Mouse (Mus musculus): ENCODE measurements around the gene Zfp638. TPM values are rescaled to one million over a fixed set of nuclear protein-coding genes. Genes with fewer than 3 reads are reported as not detected.

Gene Zfp638
- polyA plus RNA-seq, 1 experiment = 65.0 TPM

DNA sequence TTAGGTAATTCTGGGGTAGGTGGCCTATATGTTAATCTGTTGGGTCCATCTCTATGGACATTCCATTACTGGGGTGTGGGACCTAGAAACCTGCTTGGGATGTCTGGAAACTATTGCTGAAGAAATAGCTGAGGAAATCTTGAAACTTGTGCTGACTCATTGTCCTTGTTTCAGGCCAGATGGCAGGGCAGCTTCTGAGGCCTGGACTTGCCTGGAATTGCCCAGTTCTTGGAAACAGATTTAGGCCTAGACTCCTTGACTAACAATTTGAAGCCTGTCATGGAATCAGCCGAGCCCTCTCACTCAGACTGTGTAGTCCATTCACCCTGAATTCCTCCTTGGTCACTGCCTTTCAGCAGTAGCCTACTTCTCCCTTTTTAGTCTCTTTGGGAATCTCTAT is 21.9 kb downstream of the Zfp638 start:
- DNase-seq (ENCODE audit: extremely low spot score in 1 of 2, low spot score in 1 of 2) = no peak

DNA sequence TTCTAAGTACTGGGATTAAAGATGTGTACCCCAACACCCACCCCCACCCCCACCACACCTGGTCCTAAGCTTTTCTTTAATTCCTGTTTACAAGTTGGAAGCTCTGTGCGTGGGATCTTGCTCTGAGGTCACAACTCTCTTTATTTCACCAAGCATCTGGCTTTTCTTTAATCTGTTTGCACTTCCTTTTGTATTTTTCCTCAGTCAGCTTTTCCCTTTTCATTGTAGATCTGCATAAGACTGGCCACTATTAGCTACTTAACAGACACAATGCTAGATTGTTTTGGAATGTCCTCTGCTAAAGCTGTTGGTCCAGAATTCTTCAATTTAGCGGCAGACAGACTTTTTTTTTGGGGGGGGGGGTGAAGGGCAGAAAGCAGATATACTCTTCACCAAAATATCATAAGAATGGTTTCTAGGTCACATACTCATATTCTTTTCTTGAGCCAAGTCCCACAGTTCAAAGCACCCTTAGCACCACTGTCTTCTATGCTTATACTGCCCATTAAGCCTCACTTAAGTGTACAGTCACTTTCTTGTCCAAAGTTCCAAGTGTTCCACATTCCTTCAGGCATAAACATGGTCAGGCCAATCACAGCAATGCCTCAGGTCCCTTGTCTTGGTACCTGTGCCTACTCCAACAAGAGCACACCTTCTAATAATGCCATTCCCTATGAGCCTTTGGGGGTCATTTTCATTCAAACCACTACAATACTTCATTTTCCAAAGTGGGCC is 23.5 kb downstream of the Zfp638 start:
- no peak for DNase-seq (ENCODE audit: extremely low spot score in 1 of 2, low spot score in 1 of 2)

GRCm38 (mm10) chr6:83891251-83891650 is 24.3 kb downstream of the Zfp638 start:
- no peak for DNase-seq (ENCODE audit: extremely low spot score in 1 of 2, low spot score in 1 of 2)

DNA sequence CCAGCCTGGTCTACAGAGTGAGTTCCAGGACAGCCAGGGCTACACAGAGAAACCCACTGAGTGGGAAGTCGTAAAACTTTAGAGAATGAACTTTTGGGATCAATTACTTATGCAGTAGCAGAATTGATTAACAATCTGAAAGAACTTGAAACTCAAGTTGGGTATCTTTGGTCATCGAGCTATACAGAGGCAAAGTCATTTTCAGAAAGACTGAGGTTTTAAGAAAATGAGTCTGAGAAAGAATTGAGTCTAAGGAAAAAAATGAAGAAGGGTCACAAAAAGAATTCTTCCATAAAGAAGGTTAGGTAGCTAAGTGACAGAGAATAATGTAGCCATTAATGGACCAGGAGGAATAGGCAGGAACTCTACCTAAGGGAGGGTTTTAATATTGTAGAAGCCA is 24.8 kb downstream of the Zfp638 start:
- DNase-seq (ENCODE audit: extremely low spot score in 1 of 2, low spot score in 1 of 2) = no peak

DNA sequence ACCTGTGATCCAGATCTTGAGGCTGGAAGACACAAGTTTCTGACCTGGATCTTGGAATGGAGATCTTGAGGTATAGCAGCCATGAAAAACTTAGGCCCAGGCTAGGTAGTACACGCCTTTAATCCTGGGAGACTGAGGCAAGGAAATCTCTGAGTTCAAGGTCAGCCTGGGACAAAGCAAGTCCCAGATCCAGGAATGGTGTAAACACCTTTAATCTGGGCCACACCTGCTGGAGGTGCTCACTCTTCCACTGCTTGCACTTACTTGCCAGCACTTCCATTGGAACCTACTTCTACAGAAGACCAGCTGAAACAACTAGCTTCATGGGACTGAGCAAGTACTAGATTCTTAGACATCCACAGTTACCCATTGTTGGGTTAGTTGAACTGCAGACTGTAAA is 26.2 kb downstream of the Zfp638 start:
- no peak for DNase-seq (ENCODE audit: extremely low spot score in 1 of 2, low spot score in 1 of 2)

- DNase-seq (ENCODE audit: extremely low spot score in 1 of 2, low spot score in 1 of 2) = no peak
These were observed 26.7 kb downstream of the Zfp638 start for GRCm38 (mm10) chr6:83893584-83893983.

DNA sequence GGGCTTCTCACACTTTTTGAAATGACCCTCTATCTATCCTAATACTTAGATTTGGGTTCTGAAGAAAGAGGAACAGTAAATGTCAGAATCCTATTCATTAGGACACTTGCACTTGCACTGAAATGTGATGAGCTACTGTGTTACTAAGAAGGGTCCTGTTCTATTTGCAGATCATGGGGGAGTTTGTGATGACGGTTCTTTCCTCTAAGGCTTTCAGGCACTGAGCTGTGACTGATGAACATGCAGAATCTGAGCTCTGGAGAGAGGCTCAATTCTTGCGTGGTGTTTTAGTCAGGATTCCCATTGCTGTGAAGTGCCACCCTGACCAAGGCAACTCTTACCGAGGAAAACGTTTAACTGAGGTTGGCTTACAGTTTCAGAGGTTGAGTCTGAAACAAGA is 32.2 kb downstream of the Zfp638 start:
- peak in 1 of 2 experiments; percentile 30 for DNase-seq (ENCODE audit: extremely low spot score in 1 of 2, low spot score in 1 of 2)

DNA sequence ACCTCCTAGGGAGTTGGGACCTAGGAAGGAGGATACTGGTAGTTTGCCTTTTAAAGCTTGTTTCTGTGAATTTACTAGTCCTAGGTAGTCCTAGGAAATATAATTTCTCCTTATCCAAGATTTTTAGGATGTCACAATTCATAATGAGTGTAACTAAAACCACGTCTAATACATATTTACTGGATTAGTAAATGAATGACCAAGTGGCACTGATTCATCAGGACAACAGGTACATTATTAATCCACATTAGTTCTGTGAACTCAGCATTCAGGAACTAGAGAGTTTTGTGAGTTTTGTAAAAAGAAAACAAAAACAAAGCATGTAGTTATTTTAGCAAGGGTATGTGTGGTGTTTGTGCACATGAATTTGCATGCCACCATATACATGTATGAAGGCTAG is 38.4 kb downstream of the Zfp638 start:
- no peak for DNase-seq (ENCODE audit: extremely low spot score in 1 of 2, low spot score in 1 of 2)

DNA sequence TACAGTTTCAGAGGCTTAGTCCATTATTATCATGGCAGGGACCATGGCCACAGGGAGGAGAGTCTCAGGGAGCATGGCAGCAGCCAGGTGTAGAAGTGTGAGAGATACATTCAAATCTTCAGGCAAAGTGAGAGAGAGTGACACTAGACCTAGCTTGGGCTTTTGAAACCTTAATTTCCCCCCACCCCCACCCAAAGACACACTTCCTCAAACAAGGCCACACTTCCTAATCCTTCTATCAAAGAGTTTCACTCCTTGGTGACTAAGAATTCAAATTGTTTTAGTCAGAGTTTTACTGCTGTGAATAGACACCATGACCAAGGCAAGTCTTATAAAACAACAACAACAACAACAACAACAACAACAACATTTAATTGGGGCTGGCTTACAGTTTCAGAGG is 39.8 kb downstream of the Zfp638 start:
- no peak for DNase-seq (ENCODE audit: extremely low spot score in 1 of 2, low spot score in 1 of 2)

DNA sequence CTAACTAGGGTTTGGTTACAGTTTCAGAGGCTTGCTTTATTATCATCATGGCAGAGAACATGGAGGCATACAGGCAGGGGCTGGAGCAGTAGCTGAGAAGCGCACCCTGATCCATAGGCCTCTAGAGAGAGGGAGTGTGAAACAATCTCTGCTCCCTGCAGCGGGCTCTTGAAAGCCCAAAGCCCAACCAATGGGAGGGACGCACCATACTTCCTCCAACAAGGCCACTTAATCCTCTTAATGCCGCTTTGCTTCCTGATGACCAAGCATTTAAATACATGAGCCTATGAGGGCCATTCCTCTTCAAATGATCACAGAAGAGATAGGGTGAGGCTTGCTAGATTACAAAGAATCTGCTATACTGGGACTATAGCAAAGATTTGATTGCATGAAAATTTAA is 41.5 kb downstream of the Zfp638 start:
- no peak for DNase-seq (ENCODE audit: extremely low spot score in 1 of 2, low spot score in 1 of 2)

DNA sequence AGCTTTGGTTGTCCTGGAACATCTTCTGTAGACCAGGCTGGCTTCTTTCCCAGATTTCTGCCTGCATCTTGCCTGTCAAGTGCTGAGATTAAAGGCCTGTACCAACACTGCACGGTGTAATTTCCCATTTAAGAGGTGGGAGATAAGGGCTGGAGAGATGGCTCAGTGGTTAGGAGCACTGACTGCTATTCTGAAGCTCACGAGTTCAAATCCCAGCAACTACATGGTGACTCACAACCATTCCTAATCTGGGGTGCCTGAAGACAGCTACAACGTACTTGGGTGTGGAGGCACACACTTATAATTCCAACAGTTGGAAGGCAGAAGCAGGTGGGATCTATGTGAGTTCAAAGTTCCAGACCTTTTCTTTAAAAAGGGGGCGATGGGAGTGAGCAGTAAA is 46.8 kb downstream of the Zfp638 start:
- no peak for DNase-seq (ENCODE audit: extremely low spot score in 1 of 2, low spot score in 1 of 2)

GRCm38 (mm10) chr6:83914183-83914719 is 47.3 kb downstream of the Zfp638 start:
- peak; percentile 96 to 100 for DNase-seq (ENCODE audit: extremely low spot score in 1 of 2, low spot score in 1 of 2)

DNA sequence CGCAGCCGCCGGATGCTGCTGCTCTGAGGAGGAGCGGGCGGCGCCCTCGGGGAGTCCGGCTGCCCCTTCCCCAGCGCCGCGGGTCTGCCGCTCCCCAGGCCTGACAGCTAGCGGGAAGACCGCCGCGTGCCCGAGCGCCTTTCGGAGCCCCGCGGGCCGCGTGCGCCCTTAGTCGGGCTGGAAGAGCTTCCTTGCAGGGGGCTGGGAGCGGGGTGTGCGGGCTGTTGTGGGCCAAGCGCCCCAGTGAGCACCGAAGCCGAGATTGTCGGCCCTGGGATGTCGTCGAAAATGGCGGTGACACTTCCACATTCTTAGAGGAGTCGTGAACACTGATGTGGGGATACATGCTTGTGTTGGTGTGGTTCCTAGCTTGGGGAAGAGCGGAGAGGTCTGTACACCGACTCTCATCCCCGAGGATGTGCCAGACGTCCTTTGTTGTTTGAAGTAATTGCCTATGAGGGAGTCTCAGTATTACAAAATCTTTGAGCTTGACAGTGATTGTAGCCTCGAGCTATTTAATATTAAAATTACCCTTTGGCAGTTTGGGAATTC is 47.9 kb downstream of the Zfp638 start:
- peak in 1 of 2 experiments; percentile 38 for DNase-seq (ENCODE audit: extremely low spot score in 1 of 2, low spot score in 1 of 2)

GRCm38 (mm10) chr6:83927418-83927817 is 60.5 kb downstream of the Zfp638 start:
- DNase-seq (ENCODE audit: extremely low spot score in 1 of 2, low spot score in 1 of 2) = no peak

DNA sequence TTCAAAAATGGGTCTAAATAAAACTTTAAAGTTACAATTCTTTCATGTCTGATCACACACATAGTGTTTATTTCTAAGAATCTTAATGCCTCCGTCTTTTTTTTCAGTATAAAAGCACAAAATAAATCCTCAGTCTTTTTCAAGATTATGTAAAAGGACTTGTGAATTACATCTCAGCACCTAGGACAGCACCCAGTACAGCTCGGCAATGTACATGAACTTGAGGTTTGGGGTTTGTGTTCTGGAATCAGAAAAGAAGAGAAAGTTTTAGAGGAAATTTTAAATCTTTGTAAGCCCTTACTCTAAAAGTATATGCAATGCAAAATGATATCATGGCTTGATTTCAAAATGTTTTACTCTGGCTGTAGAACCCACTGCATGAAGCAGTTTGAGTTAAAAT is 61.3 kb downstream of the Zfp638 start:
- DNase-seq (ENCODE audit: extremely low spot score in 1 of 2, low spot score in 1 of 2) = no peak

DNA sequence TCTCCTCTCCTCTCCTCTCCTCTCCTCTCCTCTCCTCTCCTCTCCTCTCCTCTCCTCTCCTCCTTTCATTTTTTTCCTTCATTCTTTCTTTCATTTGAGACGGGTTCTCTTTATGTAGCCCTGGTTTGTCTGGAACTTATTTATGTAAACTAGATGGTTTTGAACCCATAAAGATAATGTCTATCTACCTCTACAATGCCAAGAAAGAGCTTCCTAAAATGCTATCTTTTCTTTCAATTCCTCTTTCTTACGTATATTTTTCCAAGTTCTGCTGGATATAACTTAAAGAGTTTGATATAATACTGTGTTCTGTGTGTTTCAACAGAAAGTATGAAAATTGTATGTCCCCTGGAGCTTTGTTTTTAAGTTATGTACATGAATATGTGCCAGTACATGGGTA is 72.6 kb downstream of the Zfp638 start:
- no peak for DNase-seq (ENCODE audit: extremely low spot score in 1 of 2, low spot score in 1 of 2)

DNA sequence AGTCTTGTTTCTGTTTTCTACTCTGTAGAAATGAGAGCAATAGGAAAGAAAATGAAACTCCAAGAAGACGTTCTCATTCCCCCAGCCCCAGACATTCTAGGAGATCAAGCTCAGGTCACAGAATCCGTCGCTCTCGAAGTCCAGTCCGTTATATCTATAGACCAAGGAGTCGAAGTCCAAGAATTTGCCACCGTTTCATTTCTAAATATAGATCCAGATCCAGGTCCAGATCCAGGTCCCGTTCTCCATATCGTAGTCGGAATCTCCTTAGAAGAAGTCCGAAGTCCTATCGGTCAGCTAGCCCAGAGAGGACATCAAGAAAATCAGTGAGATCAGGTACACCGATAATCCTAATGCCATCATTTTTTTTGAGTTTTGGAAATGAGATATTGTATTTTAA is 75.9 kb downstream of the Zfp638 start:
- DNase-seq (ENCODE audit: extremely low spot score in 1 of 2, low spot score in 1 of 2) = no peak

- DNase-seq (ENCODE audit: extremely low spot score in 1 of 2, low spot score in 1 of 2) = no peak
These were observed 86.7 kb downstream of the Zfp638 start for GRCm38 (mm10) chr6:83953603-83954002.

- DNase-seq (ENCODE audit: extremely low spot score in 1 of 2, low spot score in 1 of 2) = no peak
These were observed 120.7 kb downstream of the Zfp638 start for GRCm38 (mm10) chr6:83987642-83988041.

GRCm38 (mm10) chr6:84002716-84003115 is 135.8 kb downstream of the Zfp638 start:
- DNase-seq (ENCODE audit: extremely low spot score in 1 of 2, low spot score in 1 of 2) = no peak

- DNase-seq (ENCODE audit: extremely low spot score in 1 of 2, low spot score in 1 of 2) = no peak
These were observed 137.4 kb downstream of the Zfp638 start for GRCm38 (mm10) chr6:84004295-84004694.

Data from frontal cortex, adult 2 months (tissue).